Mouse (Mus musculus) liver, embryonic 13.5 days (tissue): ENCODE results near the gene Jmjd1c. TPM values are rescaled to one million over a fixed set of nuclear protein-coding genes. Genes with fewer than 3 reads are reported as not detected.

Experiments used
- ATAC-seq: fragments of 200-750 bp; cut with Nextera tagmentation; 2 replicates; pipeline ENCODE4 v1.8.0; 2017; ENCODE audit warnings: low read depth, mild to moderate bottlenecking, moderate number of reproducible peaks, moderate library complexity
- DNase-seq: peaks from one replicate; pipeline ENCODE4 v3.0.0; 2022
- H3K27ac ChIP-seq: fragments of 300-500 bp; sonication (generic); 2 replicates; pipeline ENCODE4 v1.5.1; 2015; ENCODE audit warnings: moderate library complexity, mild to moderate bottlenecking, inconsistent platforms
- H3K27me3 ChIP-seq: fragments of 300-500 bp; sonication (generic); 2 replicates; pipeline ENCODE4 v1.6.1; 2015; ENCODE audit warnings: mild to moderate bottlenecking, inconsistent platforms
- H3K36me3 ChIP-seq: fragments of 300-500 bp; sonication (generic); 2 replicates; pipeline ENCODE4 v1.6.1; 2015; ENCODE audit warnings: mild to moderate bottlenecking, inconsistent platforms
- H3K4me1 ChIP-seq: fragments of 300-500 bp; sonication (generic); replicated peaks from 2 replicates; pipeline ENCODE4 v1.6.1; 2015; ENCODE audit warnings: inconsistent platforms
- H3K4me2 ChIP-seq: fragments of 300-500 bp; sonication (generic); 2 replicates; pipeline ENCODE4 v1.6.1; 2015; ENCODE audit warnings: inconsistent platforms, mild to moderate bottlenecking, moderate library complexity
- H3K4me3 ChIP-seq: fragments of 300-500 bp; sonication (generic); replicated peaks from 2 replicates; pipeline ENCODE4 v1.5.1; 2015; ENCODE audit warnings: mild to moderate bottlenecking, inconsistent platforms
- H3K9ac ChIP-seq: fragments of 300-500 bp; sonication (generic); 2 replicates; pipeline ENCODE4 v1.6.1; 2015; ENCODE audit warnings: mild to moderate bottlenecking, inconsistent platforms
- H3K9me3 ChIP-seq: fragments of 300-500 bp; sonication (generic); replicated peaks from 2 replicates; pipeline ENCODE4 v1.6.1; 2016; ENCODE audit warnings: inconsistent platforms
- WGBS: fragments of 180-500 bp; shearing (Covaris S2); methylation state at CpG from one replicate; pipeline ENCODE4 v1.1.7; 2015; ENCODE audit not compliant: insufficient replicate concordance; 5-methylcytosine and 5-hydroxymethylcytosine counted together
- polyA plus RNA-seq: library from polyadenylated mRNA; unstranded; fragments of >200 nt; fragmentation: Nextera tagmentation; extraction: Ambion mirVana; gene quantifications from 2 replicates; pipeline ENCODE4 v1.2.1, GENCODE M21; 2015

The Jmjd1c gene
- polyA plus RNA-seq, 1 experiment from 2014 or later = 10.4 TPM

DNA sequence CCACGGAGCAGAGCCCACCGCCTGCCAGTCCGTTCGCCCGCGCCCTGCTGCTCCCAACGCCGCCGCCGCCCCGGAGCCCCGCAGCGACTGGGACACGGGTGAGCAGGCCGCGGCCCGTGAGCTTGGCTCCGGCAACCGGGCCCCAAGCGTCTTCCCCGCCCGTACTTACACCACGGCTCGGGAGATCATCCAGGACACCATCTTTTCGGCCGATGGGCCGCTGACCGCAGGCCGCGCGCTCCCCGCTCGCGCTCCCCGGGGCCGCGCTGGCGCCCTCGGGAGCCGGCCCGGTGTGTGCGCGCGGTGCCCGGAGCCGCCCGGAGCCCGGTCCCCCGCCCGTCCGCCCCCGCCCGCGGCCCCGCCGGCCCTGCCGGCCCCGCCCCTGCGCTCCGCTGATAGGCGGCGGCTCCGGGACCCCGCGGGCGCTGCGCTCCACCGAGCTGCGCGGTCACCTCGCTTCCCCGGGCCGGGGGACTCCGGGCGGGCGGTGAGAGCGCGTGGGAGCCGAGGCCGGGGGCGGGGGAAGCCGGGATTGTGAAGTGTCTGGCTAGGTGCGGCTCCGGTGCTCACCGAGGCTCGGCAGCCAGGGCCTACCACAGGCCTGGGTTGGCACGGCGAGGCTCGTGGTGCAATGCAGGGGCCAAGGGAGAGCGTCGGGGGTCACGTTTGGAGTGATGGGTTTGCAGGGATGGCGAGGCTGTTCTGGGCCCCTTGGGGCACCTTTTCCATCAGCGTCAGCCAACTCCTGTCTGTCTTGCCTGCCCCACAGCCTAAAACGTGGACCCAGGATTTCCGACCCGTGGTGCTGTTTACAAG, 904 bp downstream of the Jmjd1c start, which contains the start of gene Reep3:
Reep3 (minus strand) TSS at position 325 of the 816 bp plus-strand sequence.
- Histone ChIP-seq H3K9me3 (no peaks in the 10 kb centered on the region), H3K4me1 (peaks cover 48% of the 10 kb centered on the region), H3K36me3 (no peaks in the 10 kb centered on the region), H3K27me3 (no peaks in the 10 kb centered on the region), H3K27ac (peak within 1 kb of the TSS; percentile 87), H3K9ac (peak within 1 kb of the TSS; percentile 94), H3K4me2 (peak within 1 kb of the TSS; percentile 89), H3K4me3 (peak within 1 kb of the TSS; percentile 88)
- WGBS = 1% methylated on average over 73 of the region's 97 CpGs
- DNase-seq (peak; percentile 55), ATAC-seq (peak; percentile 89)

DNA sequence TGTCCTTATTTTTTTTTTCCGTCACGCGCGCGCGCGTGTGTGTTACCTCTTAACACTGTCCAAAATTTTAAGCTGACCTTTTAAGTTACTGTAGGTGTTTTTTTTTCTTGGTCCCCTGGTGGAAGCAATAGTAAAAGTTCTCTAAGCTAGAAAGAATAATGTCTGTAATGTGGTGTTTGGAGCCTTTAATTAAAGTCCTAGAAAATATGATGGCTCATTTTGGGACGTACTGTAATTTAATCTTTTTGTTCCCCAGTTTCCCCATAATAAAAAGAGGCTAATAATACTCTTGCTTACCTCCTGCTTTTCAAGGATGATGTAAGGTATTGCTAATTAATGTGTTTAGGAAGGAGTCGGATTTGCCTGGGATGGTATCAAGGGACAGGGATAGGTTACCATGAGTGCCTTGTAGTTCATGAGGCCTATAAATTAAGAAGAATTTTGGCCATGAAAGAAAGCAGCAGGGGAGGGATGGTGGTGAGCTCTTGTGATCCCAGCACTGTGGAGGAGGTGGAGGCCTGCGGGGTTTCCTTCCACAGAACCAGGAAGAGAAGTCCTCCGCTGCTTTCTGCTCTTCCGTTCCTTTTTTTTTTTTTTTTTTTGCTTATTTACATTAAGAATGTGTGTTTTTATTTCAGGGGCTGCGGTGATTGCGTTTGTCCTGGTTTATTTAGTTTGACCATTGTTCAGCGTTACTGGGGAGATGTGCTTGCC, 1.7 kb downstream of the Jmjd1c start:
- peak overlapping the region; percentile 89 for H3K4me2 ChIP-seq
- ATAC-seq (no peak), DNase-seq (no peak)
- peak overlapping the region; percentile 94 for H3K9ac ChIP-seq
- H3K9me3 ChIP-seq = no peaks in the 10 kb centered on the region
- H3K27ac ChIP-seq = no peak overlapping the region
- peaks cover 56% of the 10 kb centered on the region for H3K4me1 ChIP-seq
- no peaks in the 10 kb centered on the region for H3K27me3 ChIP-seq
- WGBS = 6% methylated on average over 15 of the region's 15 CpGs
- no peaks in the 10 kb centered on the region for H3K36me3 ChIP-seq
- peak overlapping the region; percentile 88 for H3K4me3 ChIP-seq

- ATAC-seq = no peak
- H3K27me3 ChIP-seq = no peaks in the 10 kb centered on the region
- no peak overlapping the region for H3K4me3 ChIP-seq
- no peak overlapping the region for H3K9ac ChIP-seq
- 32% methylated on average over 7 of the region's 7 CpGs for WGBS
- H3K4me1 ChIP-seq = peaks cover 65% of the 10 kb centered on the region
- H3K36me3 ChIP-seq = no peaks in the 10 kb centered on the region
- no peaks in the 10 kb centered on the region for H3K9me3 ChIP-seq
- peak overlapping the region; percentile 89 for H3K4me2 ChIP-seq
- no peak overlapping the region for H3K27ac ChIP-seq
- no peak for DNase-seq
Measured at GRCm38 (mm10) chr10:67098408-67099050, 2.6 kb downstream of the Jmjd1c start.

DNA sequence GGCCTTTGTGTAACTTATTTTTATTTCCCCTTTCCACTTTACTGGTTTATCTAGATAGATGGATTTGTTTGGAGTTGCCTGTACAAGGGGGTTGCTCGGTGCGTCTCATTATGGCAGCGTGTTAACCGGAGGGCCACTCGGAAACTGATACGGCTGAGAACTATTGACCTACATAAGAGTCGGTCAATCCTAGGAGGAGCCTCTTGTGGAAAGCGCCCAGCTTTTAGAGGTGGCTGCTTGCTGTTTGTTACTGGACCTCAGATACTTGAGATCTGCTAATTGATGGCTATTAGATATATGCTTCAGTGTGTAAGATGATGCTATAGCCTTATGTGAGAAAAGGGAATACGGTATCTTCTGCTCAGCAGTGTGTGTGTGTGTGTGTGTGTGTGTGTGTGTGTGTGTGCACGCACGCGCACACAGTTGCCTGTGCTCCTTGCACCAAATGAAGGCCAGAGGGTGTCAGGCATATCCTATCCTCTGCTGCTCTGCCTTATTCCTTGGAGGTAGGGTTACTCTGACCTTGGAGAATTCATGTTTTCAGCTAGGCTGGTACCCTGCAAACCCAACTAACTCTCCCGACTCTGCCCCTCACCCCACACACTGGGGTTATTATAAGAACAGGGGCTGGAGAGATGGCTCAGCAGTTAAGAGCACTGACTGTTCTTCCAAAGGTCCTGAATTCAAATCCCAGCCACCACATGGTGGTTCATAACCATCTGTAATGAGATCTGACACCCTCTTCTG, 3.4 kb downstream of the Jmjd1c start:
- Histone ChIP-seq H3K4me1 (peaks cover 73% of the 10 kb centered on the region), H3K27me3 (no peaks in the 10 kb centered on the region), H3K4me3 (no peak overlapping the region), H3K27ac (no peak overlapping the region), H3K4me2 (no peak overlapping the region), H3K9ac (no peak overlapping the region), H3K9me3 (no peaks in the 10 kb centered on the region), H3K36me3 (no peaks in the 10 kb centered on the region)
- DNase-seq (no peak), ATAC-seq (no peak)
- 80% methylated on average over 13 of the region's 13 CpGs for WGBS

GRCm38 (mm10) chr10:67100011-67100661, 4.2 kb downstream of the Jmjd1c start:
- no peak overlapping the region for H3K27ac ChIP-seq
- H3K36me3 ChIP-seq = no peaks in the 10 kb centered on the region
- H3K9ac ChIP-seq = no peak overlapping the region
- no peak overlapping the region for H3K4me3 ChIP-seq
- H3K9me3 ChIP-seq = no peaks in the 10 kb centered on the region
- no peak overlapping the region for H3K4me2 ChIP-seq
- DNase-seq (no peak), ATAC-seq (no peak)
- no peaks in the 10 kb centered on the region for H3K27me3 ChIP-seq
- WGBS = 62% methylated on average over 7 of the region's 7 CpGs
- H3K4me1 ChIP-seq = peaks cover 79% of the 10 kb centered on the region

DNA sequence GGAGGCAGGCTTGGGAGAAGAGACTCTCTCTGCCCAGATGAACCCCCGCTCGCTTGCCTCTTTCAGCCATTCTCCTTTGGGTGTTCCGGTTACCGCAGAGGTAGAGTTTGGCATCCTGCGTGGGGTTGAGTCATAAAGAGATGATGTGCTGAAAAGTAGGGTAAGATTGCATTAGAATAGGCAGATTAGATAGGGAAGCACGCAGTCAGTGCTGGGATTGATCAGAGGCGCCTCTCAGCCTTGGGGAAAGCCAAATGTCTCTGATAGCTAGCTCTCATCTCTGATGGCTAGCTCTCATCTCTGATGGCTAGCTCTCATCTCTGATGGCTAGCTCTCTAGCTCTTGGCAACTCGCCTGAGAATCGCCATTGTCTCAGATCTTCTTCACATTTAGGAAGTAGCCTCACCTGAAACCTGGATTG, 4.9 kb downstream of the Jmjd1c start:
- DNase-seq (no peak), ATAC-seq (no peak)
- H3K4me2 ChIP-seq = no peak overlapping the region
- H3K4me3 ChIP-seq = no peak overlapping the region
- H3K36me3 ChIP-seq = no peaks in the 10 kb centered on the region
- H3K27ac ChIP-seq = no peak overlapping the region
- 71% methylated on average over 9 of the region's 9 CpGs for WGBS
- H3K9me3 ChIP-seq = no peaks in the 10 kb centered on the region
- no peaks in the 10 kb centered on the region for H3K27me3 ChIP-seq
- peaks cover 79% of the 10 kb centered on the region for H3K4me1 ChIP-seq
- H3K9ac ChIP-seq = no peak overlapping the region

GRCm38 (mm10) chr10:67104543-67104942, 8.6 kb downstream of the Jmjd1c start:
- ATAC-seq (no peak), DNase-seq (no peak)
- 27% methylated on average over 9 of the region's 9 CpGs for whole genome bisulfite sequencing
- no peak overlapping the region for H3K4me2 ChIP-seq
- H3K36me3 ChIP-seq = no peaks in the 10 kb centered on the region
- peaks cover 80% of the 10 kb centered on the region for H3K4me1 ChIP-seq
- no peak overlapping the region for H3K4me3 ChIP-seq
- H3K9ac ChIP-seq = no peak overlapping the region
- H3K9me3 ChIP-seq = no peaks in the 10 kb centered on the region
- no peaks in the 10 kb centered on the region for H3K27me3 ChIP-seq
- no peak overlapping the region for H3K27ac ChIP-seq

GRCm38 (mm10) chr10:67105331-67106217, 9.6 kb downstream of the Jmjd1c start:
- 39% methylated on average over 19 of the region's 19 CpGs for WGBS
- peaks cover 78% of the 10 kb centered on the region for H3K4me1 ChIP-seq
- no peaks in the 10 kb centered on the region for H3K9me3 ChIP-seq

GRCm38 (mm10) chr10:67106400-67106799, 10.5 kb downstream of the Jmjd1c start:
- Histone ChIP-seq H3K4me2 (no peak overlapping the region), H3K4me1 (peaks cover 80% of the 10 kb centered on the region), H3K4me3 (no peak overlapping the region), H3K36me3 (no peaks in the 10 kb centered on the region), H3K27me3 (no peaks in the 10 kb centered on the region), H3K9ac (no peak overlapping the region), H3K27ac (no peak overlapping the region), H3K9me3 (no peaks in the 10 kb centered on the region)
- ATAC-seq = no peak
- WGBS = 69% methylated on average over 6 of the region's 6 CpGs
- DNase-seq = no peak

More at GRCm38 (mm10) chr10:67105331-67106217, 9.6 kb downstream of the Jmjd1c start:
- Histone ChIP-seq H3K36me3 (no peaks in the 10 kb centered on the region), H3K4me3 (no peak overlapping the region), H3K4me2 (peak overlapping the region; percentile 32), H3K27me3 (no peaks in the 10 kb centered on the region), H3K27ac (no peak overlapping the region), H3K9ac (no peak overlapping the region)
- ATAC-seq = peak; percentile 69
- DNase-seq = peak; percentile 28
